Mouse (Mus musculus): ENCODE results near the gene Gm17783.
"Not testable (repeated sequence)": the region's sequence is repeated elsewhere in the genome, so short reads cannot be mapped to it uniquely, and the experiment has no call there.

Gm17783 gene

DNA sequence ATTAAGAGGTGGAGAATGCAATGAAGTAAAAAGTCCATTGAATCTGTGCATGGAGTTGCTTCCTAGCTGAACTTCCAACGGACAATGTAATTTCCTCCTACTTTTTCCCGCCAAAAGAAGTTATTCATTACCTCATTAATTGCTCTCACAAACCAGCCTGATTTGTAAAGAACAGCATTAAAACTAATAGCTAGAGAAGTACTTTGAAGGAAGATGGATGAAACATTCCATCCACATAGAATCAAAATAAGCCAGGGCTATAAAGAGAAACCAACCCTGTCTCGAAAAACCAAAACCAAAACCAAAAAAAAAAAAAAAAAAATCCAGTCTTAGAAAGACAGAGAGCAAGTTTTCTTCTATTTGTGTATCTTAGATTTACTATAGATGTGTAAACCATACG lies at the start of gene Gm17783:
Gene Gm17783, minus strand, starts transcription at position 101 of the 400 bp plus-strand sequence.
- no peak for DNase-seq

DNA sequence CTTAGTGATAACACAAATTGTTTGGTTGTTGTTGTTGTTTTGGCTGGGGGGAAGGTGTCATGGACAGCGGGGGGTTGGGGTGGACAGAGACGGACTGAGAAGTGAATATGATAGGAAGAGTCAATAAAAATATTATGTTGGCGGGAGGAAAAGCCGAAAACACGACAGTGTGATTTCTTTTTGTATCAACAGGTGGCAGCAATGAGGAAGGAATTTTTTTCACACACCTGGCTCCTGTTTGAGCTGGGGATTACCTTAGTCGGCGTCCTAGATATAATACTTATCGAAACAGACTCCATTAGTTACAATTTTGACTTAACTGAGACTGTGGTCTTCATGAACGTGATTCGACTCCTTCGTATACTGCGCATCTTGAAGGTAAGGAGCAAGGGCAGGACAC lies 48.0 kb upstream of the Gm17783 start:
- no peak for DNase-seq

DNA sequence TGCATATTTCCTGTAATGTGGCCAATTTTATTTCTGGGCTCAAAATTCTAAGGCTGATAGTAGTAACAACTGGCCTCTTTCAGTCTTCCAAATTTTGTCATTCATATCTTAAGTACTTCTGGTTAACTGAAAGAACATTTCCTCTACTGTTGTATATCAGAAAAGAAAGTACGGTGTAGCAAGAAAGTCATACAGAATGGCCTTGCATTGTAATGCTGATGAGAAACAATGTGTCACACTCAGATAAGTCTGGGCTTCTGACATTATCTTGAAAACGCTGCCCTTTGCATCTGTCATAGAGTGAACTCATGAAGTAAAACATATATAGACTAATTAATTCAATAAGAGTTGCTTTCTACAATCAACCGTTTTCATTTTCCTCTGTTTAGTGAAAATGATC lies 40.5 kb upstream of the Gm17783 start:
- no peak for DNase-seq

DNA sequence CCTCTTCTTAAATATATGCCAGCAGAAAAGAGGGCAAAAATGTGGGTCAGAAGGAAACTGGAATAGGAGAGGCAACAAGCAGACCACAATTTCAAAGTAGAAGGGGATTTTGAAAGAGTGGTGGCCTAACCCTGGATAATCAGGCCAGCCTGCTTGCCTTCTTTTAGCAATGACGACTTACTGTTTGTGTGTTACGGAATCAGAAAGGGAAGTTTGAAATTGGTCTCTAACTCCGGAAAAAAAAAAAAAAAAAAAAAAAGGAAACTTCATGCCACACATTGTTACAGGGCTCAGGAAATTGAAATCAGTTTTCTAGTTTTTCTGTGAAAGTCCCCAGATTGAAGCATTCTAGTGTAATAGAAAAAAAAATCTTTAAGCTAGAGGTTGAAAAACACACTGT lies 29.9 kb upstream of the Gm17783 start:
- no peak for DNase-seq

DNA sequence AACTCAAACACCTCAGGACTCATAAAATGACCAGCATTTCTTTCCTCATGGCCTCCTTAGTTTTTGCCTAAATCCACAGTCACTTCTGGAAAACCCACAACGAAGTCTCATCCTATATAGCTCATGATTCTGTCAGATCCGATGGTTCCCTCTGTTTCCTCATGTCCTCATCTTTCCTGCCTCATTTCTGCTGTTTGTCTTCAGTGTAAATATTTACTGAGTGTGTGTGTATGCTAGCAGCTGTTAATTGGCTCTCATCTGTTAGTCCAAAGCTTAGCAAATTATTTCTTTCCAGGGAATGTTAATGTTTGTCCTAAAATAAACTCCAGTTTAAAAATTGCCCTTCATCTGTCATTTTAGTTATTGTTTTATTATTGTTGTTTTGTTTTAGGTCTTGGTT lies 19.7 kb upstream of the Gm17783 start:
- DNase-seq: no peak

DNA sequence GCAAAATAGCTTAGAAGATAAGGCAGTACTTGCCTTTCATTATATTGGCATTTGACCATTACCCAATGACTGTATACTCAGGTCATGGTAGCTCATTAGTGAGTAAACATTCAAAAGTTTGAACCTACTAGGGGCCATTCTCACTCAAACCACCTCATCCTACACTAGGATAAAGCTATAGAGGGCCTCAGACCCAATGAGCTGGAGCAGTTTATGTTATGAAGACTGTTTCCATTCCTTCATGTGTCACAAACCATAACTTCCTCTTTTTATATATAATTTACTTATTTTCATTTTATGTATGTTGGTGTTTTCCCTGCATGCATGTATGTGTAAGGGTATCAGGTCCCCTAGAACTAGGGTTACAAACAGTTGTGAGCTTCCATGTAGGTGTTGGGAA lies 16.1 kb upstream of the Gm17783 start:
- no peak for DNase-seq

DNA sequence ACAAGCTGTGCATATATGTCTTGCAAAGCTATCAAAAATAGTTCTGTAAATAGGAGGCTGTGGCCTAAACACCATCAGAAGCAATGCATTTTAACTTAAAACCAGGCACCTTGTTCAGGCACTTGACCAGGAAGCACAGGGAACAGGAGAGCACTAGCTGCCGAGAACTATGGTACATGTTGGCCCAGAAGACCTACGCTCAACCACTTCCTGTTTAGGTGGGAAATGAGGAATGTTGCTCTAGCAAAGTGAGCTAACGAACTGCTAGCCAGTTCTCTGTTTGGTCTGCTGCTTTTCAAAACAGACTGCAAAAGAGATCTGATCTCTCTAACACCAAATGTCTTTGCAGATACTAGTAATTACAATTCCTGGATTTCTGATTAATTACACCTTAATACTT lies 12.5 kb upstream of the Gm17783 start:
- DNase-seq: no peak

DNA sequence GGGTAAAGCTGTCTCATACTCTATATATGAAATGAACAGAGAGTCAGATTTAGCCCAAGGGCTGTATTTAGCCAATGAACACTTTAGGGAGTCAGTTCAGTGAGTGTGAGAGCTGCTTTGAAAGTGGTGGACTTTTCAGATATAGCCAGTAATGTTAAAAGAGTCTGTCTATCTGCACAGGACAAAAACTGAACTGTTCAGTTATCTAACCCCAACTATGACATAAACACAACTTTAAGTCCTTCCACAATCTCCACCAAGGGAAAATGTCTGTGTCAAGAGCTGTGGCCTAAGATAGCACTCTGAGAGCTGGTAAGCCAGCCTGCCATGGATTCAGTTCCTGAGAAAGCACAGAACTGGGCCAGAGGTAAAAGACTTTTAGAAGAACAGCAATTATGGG lies 10.3 kb upstream of the Gm17783 start:
- no peak for DNase-seq

DNA sequence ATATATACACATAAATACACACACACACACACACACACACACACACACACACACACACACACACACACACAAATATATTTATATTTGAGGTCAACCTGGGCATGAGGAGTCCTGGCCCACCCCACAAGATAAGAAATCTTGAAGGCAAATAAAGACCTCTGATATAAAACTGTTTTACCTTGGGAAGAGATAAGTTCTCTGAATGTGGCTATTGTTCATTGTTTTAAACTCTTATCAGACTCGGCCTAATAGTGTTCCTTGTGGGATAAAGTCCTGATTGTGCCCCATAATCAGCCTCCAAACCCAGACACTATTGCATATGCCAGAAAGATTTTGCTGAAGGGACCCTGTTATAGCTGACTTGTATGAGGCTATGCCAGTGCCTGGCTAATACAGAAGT lies 6.5 kb upstream of the Gm17783 start:
- DNase-seq: not testable (repeated sequence)

DNA sequence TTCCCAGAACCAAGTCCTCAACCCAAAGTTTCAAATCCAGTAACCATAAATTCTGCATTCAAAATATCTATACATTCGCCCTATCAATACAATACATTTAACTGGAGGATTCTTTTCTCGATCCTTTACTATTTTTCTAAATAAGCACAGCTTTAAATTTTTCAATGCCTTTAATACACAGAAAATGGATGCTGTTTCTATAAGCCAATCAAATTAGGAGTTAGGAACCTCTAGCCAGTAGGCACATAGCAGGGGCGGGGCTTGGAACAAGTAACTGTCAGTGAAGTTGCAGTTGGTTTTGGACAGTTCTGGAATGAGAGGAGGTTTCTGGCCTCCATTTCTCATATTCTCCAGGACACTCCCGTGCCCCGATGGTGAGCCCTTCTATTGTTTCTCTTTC lies 3.2 kb upstream of the Gm17783 start, which contains the start of gene Slc9c1:
Gene Slc9c1, plus strand, starts transcription at position 301 of the 400 bp plus-strand sequence.
- no peak for DNase-seq

DNA sequence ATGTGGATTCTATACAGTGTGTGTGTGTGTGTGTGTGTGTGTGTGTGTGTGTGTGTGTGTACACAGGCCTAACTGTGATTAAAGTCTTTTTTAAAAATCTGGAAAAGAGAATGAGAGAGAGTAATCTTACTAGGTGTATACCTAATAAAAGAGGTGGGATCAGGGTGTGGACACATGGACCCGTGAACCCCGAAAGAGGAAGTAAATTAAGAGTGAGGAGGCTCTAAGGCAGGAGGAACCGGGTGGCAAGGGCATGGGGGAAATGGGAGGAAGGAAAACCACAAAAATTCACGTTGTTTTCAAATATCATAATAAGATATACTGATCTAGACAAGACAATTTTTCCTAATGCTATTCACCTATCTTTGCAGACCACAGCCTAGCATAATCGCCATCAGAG lies 6.3 kb downstream of the Gm17783 start:
- DNase-seq: no peak

DNA sequence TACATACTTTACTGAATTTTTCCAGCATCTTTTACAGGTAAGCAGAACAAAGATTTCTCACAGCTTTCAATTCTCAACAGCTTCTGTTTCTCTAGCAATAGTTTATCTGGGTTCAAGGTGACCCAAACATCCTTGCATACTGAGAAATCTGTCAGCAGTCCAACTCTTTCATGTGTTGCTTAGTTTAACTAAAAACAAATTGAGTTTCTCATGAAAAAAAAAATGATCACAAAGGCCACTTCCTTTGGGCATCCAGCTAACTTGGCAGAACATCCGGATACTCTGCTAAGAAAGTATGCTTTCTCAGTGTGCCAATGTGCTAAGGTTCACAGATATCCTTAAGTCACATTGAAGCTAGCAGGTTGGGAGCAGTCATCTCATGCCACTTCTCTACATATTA lies 36.5 kb downstream of the Gm17783 start:
- DNase-seq: no peak

DNA sequence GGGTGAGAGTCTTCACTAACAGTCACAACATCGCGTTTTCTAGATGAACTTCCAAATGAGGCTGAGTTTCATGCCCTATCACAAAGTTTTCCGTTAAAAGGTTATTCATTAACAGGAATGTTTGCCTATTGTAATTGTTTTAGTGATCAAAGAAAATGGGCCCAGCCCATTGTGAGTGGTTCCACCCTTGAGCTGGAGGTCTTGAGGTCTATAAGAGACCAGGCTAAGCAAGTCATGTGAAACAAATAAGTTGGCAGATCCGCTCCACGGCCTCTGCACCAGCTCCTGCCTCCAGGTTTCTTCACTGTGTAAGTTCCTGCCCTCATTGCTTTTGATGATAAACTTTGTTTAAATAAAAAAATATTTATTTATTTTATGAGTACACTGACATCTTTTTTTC lies 38.9 kb downstream of the Gm17783 start, which contains the start of gene Gm609:
Gene Gm609, minus strand, starts transcription at position 43 of the 400 bp plus-strand sequence.
- DNase-seq: no peak

DNA sequence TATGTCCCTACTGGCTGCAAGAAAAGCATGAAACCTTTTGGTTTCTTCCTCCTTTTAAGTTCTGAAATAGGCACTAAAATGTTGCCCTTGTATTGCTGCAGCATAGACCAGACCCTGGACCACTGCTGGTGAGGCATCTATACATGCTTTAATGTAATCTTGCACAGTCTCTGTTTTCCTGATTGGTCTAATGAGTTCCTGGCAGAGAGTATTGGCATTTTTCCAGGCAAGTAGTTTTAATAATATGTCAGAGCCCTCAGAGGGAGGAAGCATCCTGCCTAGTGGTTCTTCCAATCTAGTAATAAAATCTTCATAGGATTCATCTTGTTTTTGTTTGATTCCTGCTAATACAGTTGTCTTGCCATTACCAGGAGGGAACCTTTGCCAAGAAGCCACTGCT lies 54.9 kb downstream of the Gm17783 start:
- no peak for DNase-seq

DNA sequence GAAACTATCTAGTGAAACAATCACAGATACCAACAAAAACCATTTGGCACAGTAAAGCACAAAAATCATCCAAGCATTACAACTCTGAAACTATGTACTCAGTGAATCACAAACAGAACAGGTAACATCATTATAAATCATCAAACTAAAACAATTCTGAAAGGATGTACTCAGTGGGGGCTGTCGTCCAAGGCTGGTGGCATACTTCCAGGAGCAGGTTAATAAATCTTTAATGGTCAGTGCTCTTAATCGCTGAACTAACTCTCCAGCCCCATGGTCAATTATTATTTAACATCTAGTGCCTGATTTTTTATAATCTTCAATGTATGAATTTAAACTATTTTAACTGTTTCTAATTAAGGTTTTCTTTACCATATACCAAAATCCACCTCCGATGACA lies 60.0 kb downstream of the Gm17783 start:
- not testable (repeated sequence) for DNase-seq
